Mouse (Mus musculus): Measurements from ENCODE around the gene Rab14.

GRCm38 (mm10) chr2:35141673-35142072, 59.2 kb downstream of the Rab14 start:
- TF ChIP-seq FLI1 (IDR thresholded peaks at IDR 0.05; ENCODE audit: low read length) (no peak), GATA1 (IDR thresholded peaks at IDR 0.05; ENCODE audit: borderline replicate concordance, low read length) (no peak)

All from megakaryocyte, embryonic 14.5 days (primary cell).